Mouse (Mus musculus) intestine, embryonic 15.5 days (tissue): Measurements from ENCODE around the gene Slfn9. TPM values are rescaled to one million over a fixed set of nuclear protein-coding genes. Genes with fewer than 3 reads are reported as not detected.
"Not testable (repeated sequence)": the region's sequence is repeated elsewhere in the genome, so short reads cannot be mapped to it uniquely, and the experiment has no call there.

Experiments
- ATAC-seq: fragments of 200-750 bp; cut with Nextera tagmentation; 2 replicates; pipeline ENCODE4 v1.8.0; 2017; ENCODE audit warnings: moderate TSS enrichment, moderate library complexity
- H3K27ac ChIP-seq: fragments of 300-500 bp; sonication (generic); 2 replicates; pipeline ENCODE4 v1.5.1; 2015; ENCODE audit warnings: mild to moderate bottlenecking, inconsistent platforms
- H3K27me3 ChIP-seq: fragments of 300-500 bp; sonication (generic); replicated peaks from 2 replicates; pipeline ENCODE4 v1.6.1; 2015; ENCODE audit warnings: inconsistent platforms
- H3K36me3 ChIP-seq: fragments of 300-500 bp; sonication (generic); 2 replicates; pipeline ENCODE4 v1.6.1; 2015; ENCODE audit warnings: inconsistent platforms
- H3K4me1 ChIP-seq: fragments of 300-500 bp; sonication (generic); replicated peaks from 2 replicates; pipeline ENCODE4 v1.6.1; 2015; ENCODE audit warnings: inconsistent platforms
- H3K4me2 ChIP-seq: fragments of 300-500 bp; sonication (generic); replicated peaks from 2 replicates; pipeline ENCODE4 v1.6.1; 2015; ENCODE audit warnings: mild to moderate bottlenecking, inconsistent platforms
- H3K4me3 ChIP-seq: fragments of 300-500 bp; sonication (generic); replicated peaks from 2 replicates; pipeline ENCODE4 v1.5.1; 2015; ENCODE audit warnings: inconsistent platforms
- H3K9ac ChIP-seq: fragments of 300-500 bp; sonication (generic); 2 replicates; pipeline ENCODE4 v1.6.1; 2015; ENCODE audit warnings: inconsistent platforms
- H3K9me3 ChIP-seq: fragments of 300-500 bp; sonication (generic); 2 replicates; pipeline ENCODE4 v1.6.1; 2016; ENCODE audit warnings: inconsistent platforms
- WGBS: fragments of 180-500 bp; shearing (Covaris S2); methylation state at CpG from one replicate; pipeline ENCODE4 v1.1.7; 2015; 5-methylcytosine and 5-hydroxymethylcytosine counted together
- polyA plus RNA-seq: library from polyadenylated mRNA; unstranded; fragments of >200 nt; fragmentation: Nextera tagmentation; extraction: Ambion mirVana; gene quantifications from 2 replicates; pipeline ENCODE4 v1.2.1, GENCODE M21; 2015

Slfn9 gene
- 19.6 and 20.0 TPM in 2 replicates for polyA plus RNA-seq

DNA sequence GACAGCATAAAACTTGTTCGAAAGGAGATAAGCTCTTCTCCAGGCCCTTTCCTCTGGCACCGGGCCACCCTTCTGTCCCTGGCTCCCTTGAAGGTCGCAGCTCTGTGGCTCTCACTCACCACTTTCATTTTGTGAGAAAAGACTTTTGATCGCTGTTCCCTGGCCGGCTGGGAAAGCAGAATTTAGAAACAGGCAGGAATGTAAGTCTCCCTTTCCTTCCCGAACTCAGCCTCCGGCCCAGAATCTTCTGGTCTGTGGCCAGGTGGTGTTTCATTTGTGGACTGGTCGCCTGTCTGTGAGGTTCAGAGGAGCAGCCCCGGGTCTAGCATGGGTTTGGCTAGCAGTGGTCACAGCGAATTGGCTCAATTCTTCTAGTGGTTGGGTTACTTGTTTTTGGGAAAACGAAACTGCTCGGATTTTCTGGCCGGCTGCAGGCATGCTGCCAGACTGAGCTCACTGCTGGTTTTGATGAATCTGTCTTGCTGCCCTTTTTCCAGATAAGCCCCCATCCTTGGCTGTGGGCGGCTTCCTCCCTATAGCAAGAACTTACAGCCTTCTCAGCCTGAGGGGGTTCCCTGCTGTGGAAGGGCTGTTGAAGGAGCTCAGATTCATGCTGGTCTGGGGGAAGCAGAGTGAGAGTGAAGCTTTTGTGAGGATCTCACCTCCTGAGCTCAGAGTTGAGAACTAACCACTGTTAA, at the start of gene Slfn9:
Gene Slfn9, minus strand, starts transcription at position 362 of the 698 bp plus-strand sequence.
- H3K36me3 ChIP-seq = no peaks in the 10 kb centered on the region
- peak within 1 kb of the TSS; percentile 66 for H3K27ac ChIP-seq
- no peaks in the 10 kb centered on the region for H3K9me3 ChIP-seq
- peak within 1 kb of the TSS; percentile 82 for H3K4me2 ChIP-seq
- peak within 1 kb of the TSS; percentile 47 for H3K4me3 ChIP-seq
- peak; percentile 55; the same call in 1 of the 2 replicates for ATAC-seq
- no peaks in the 10 kb centered on the region for H3K27me3 ChIP-seq
- H3K4me1 ChIP-seq = peaks cover 10% of the 10 kb centered on the region; the same call in 1 of the 2 replicates
- 11% methylated on average over 14 of the region's 14 CpGs for WGBS
- H3K9ac ChIP-seq = peak within 1 kb of the TSS; percentile 56

DNA sequence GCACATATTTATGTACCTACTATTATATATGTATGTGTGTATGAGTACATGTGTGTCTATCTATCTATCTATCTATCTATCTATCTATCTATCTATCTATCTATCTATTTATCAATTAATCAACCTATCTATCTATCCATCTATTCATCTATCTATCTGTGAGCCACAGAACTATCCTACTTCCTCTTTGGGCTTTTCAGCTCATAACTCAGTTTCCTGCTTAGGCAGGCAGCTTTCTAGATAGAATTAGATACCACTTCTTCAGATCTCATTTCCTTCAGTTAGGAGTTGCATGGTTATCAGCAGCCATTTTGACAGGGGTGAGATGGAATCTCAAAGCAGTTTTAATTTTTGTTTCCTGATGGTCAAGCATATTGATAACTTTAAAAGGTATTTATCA, 49.4 kb upstream of the Slfn9 start:
- Histone ChIP-seq H3K36me3 (no peaks in the 10 kb centered on the region), H3K4me2 (no peak overlapping the region), H3K4me3 (no peak overlapping the region), H3K27me3 (0 out of 2 replicates have a peak, but pooled peaks cover 3% of the 10 kb centered on the region), H3K9me3 (no peaks in the 10 kb centered on the region), H3K9ac (no peak overlapping the region), H3K4me1 (no peaks in the 10 kb centered on the region), H3K27ac (no peak overlapping the region)
- ATAC-seq = no peak

DNA sequence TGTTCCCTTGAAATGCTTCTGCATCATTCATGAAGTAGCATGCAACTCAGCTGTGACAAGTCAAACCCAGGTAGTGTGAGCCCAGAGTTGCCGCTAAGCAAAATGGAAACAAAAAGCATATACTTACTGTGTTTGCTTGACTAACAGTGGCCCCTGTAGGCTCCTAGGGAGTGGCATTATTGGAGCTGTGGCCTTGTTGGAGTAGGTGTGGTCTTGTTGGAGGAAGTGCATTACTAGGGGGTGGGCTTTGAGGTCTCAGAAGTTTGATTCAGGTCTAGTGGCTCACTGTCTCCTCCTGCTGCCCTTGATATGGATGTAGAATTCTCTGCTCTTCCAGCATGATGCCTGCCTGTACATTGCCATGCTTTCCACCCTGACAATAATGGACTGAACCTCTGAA, 48.7 kb upstream of the Slfn9 start:
- no peak for ATAC-seq
- Histone ChIP-seq H3K9ac (no peak overlapping the region), H3K4me2 (peak overlapping the region; percentile 52), H3K4me1 (no peaks in the 10 kb centered on the region), H3K36me3 (no peaks in the 10 kb centered on the region), H3K27ac (no peak overlapping the region), H3K4me3 (peak overlapping the region; percentile 15; the same call in 1 of the 2 replicates), H3K27me3 (0 out of 2 replicates have a peak, but pooled peaks cover 3% of the 10 kb centered on the region), H3K9me3 (no peaks in the 10 kb centered on the region)
- 21% methylated on average over 1 of the region's 1 CpGs for WGBS

DNA sequence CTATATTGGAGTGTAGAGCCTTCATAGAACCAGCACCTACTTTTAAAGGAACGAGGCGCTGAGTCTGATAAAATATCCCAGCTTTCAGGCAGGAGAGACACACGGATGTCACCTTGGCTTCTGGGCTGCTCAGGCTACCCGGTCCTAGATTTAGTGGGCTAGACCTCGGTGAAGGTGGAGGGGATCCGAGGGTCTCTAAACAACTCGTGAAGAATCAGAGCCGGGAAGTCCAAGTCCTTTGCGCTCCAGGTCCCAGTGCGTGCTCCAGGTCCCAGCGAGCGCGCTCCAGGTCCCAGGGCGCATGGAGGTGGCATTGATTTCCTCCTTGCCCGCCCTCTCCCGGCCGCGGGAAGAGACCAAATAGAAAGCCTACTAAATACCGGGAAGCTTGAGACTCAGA, 48.2 kb upstream of the Slfn9 start:
- H3K27me3 ChIP-seq = 0 out of 2 replicates have a peak, but pooled peaks cover 3% of the 10 kb centered on the region
- no peak overlapping the region for H3K9ac ChIP-seq
- H3K9me3 ChIP-seq = no peaks in the 10 kb centered on the region
- no peak overlapping the region for H3K27ac ChIP-seq
- ATAC-seq = no peak
- peak overlapping the region; percentile 15; the same call in 1 of the 2 replicates for H3K4me3 ChIP-seq
- WGBS = 17% methylated on average over 19 of the region's 19 CpGs
- no peaks in the 10 kb centered on the region for H3K36me3 ChIP-seq
- peak overlapping the region; percentile 52 for H3K4me2 ChIP-seq
- no peaks in the 10 kb centered on the region for H3K4me1 ChIP-seq

DNA sequence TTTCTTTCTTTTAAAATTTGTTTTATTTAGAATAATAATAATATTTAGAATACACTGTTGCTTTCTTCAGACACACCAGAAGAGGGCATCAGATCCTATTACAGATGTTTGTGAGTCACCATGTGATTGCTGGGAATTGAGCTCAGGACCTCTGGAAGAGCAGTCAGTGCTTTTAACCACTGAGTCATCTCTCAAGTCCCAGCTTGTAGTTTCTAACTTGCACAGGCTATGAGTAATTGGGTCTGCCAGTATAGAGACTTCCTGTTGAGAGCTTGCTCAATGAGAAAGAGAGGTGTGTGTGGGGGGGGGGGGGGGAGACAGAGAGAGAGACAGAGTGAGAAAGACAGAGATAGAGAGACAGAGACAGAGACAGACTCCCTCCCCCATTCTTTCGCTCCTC, 47.5 kb upstream of the Slfn9 start:
- Histone ChIP-seq H3K36me3 (no peaks in the 10 kb centered on the region), H3K27me3 (0 out of 2 replicates have a peak, but pooled peaks cover 3% of the 10 kb centered on the region), H3K9me3 (no peaks in the 10 kb centered on the region), H3K4me2 (peak overlapping the region; percentile 52; the same call in 1 of the 2 replicates), H3K9ac (no peak overlapping the region), H3K4me1 (no peaks in the 10 kb centered on the region), H3K4me3 (no peak overlapping the region), H3K27ac (no peak overlapping the region)
- 60% methylated on average over 1 of the region's 1 CpGs for WGBS
- no peak for ATAC-seq

DNA sequence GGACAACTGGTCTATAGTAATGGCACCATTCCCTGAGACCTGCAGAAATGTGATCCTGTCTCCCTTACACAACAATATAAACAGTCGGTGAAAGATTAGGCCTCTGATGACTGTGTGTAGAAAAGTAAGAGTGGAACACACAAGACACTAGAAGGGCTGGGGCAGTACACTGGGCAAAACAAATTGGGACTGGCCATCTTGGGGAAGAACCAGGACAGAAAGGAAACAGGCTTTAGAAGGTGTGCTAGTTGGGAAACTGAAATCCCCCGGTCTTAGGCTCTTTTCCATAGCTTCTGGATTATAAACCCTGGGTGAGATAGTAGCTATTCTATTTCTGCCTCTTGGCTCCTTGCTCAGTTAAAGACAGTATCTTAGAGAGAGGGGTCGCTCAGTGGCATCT, 47.1 kb upstream of the Slfn9 start:
- 85% methylated on average over 3 of the region's 3 CpGs for WGBS
- not testable (repeated sequence) for ATAC-seq, H3K4me3 ChIP-seq

DNA sequence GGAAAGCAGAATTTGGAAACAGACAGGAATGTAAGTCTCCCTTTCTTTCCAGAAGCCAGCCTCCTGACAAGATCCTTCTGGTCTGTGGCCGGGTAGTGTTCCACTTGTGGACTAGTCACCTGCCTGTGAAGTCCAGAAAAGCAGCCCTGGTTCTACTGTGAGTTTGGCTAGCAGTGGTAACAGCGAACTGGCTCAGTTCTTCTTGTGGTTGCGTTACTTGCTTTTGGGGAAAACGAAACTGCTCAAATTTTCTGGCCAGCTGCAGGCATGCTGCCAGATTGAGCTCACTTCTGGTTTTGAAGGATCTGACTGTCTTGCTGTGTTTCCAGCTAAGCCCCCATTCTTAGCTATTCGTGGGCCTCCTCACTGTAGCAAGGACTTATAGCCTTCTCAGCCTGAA, 29.0 kb upstream of the Slfn9 start, which contains the start of gene Slfn8:
Gene Slfn8, minus strand, starts transcription at position 190 of the 400 bp plus-strand sequence.
- Histone ChIP-seq H3K4me1 (no peaks in the 10 kb centered on the region), H3K9me3 (no peaks in the 10 kb centered on the region), H3K27ac (no peak within 1 kb of the TSS), H3K36me3 (no peaks in the 10 kb centered on the region), H3K4me2 (0 out of 2 replicates have a peak within 1 kb of the TSS, but pooled peaks have one; percentile 4), H3K9ac (no peak within 1 kb of the TSS), H3K27me3 (no peaks in the 10 kb centered on the region), H3K4me3 (no peak within 1 kb of the TSS)
- 60% methylated on average over 5 of the region's 5 CpGs for WGBS
- no peak for ATAC-seq

More for the DNA sequence above, 47.1 kb upstream of the Slfn9 start:
- not testable (repeated sequence) for H3K27me3 ChIP-seq, H3K27ac ChIP-seq, H3K4me2 ChIP-seq, H3K4me1 ChIP-seq, H3K9me3 ChIP-seq, H3K9ac ChIP-seq, H3K36me3 ChIP-seq

DNA sequence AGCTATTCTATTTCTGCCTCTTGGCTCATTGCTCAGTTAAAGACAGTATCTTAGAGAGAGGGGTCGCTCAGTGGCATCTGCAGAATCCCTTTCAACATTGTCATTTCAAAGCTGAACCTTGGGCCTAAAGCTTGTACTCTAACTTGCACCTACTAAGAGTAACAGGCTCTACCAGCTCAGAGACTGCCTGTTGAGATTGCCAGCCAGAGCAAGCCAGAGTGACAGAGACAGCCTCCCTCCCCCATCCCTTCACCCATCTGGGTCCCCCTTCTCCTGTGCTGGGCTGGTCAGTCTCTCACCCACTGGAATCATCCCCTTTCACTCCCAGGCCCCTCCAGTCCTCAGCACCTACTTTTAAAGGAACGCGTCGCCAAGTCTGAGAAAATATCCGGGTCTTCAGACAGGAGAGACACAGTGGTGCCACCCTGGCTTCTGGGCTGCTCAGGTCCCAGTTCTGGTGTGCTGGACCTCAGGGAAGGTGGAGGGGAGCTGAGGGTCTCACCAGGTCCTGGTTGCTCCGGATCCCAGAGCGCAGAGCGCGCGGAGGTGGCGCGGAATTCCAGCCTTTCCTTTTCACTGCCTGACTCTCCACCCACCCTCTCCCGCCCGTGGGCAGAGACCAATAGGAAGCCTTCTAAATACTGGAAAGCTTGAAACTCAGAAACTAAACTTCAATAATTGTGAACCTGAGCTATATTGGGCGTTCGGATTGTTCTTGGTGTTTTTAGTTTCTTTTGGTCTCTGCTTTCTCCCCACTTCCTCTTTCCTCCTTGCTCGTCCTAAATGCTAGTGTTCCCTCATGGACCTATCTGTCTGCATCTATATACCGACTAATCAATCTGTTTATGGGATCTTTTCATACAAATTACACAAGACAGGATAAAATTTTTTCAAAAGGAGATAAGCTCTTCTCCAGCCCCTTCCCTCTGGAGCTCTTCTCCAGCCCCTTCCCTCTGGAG, 28.2 kb upstream of the Slfn9 start:
- not testable (repeated sequence) for ATAC-seq, H3K27me3 ChIP-seq, H3K36me3 ChIP-seq, H3K4me2 ChIP-seq, H3K4me3 ChIP-seq, H3K9me3 ChIP-seq, H3K4me1 ChIP-seq, H3K9ac ChIP-seq, H3K27ac ChIP-seq
- 77% methylated on average over 18 of the region's 18 CpGs for WGBS

DNA sequence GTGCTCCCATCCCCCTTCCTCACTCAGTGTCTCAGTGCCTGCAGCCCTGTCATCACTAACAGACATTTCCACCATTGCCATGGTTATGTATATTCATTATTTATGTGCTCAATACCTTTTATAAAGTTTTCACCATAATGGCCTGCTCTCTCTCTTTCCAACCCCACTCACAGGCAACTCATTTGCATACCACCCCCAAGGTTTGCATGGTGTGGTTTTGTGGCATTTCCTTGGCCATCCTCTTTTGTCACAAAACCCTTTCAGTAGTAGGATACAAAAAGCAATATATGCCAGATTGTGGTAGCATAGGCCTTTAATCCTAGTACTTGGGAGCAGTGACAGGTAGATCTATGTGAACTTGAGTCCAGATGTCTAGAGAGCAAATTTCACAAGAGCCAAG, 24.5 kb upstream of the Slfn9 start:
- Histone ChIP-seq H3K4me3 (no peak overlapping the region), H3K27ac (no peak overlapping the region), H3K4me1 (no peaks in the 10 kb centered on the region), H3K27me3 (no peaks in the 10 kb centered on the region), H3K36me3 (no peaks in the 10 kb centered on the region), H3K9ac (no peak overlapping the region), H3K9me3 (no peaks in the 10 kb centered on the region), H3K4me2 (no peak overlapping the region)
- ATAC-seq = no peak

DNA sequence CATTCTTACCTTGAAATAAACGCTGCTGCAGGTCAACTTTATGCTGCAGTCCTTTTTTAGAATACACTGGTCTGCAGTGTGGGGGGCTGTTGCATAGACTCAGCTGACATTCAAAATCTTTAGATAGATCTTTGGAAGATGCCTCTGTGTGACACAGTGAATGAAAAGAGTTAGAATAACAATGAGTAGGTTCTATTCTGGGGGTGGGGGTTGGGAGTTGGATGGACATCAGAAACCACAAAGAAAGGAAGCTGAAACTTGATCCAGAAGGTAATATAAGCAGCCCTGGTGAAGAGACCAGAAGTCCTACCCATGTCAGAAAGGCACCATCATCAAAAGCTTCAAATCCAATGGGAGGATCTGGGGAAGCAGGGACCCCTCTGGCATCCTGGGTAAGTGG, 21.7 kb upstream of the Slfn9 start:
- Histone ChIP-seq H3K9ac (no peak overlapping the region), H3K27ac (no peak overlapping the region), H3K4me2 (no peak overlapping the region), H3K9me3 (no peaks in the 10 kb centered on the region), H3K36me3 (no peaks in the 10 kb centered on the region), H3K4me1 (no peaks in the 10 kb centered on the region), H3K27me3 (no peaks in the 10 kb centered on the region), H3K4me3 (no peak overlapping the region)
- WGBS = 81% methylated on average over 1 of the region's 1 CpGs
- no peak for ATAC-seq

DNA sequence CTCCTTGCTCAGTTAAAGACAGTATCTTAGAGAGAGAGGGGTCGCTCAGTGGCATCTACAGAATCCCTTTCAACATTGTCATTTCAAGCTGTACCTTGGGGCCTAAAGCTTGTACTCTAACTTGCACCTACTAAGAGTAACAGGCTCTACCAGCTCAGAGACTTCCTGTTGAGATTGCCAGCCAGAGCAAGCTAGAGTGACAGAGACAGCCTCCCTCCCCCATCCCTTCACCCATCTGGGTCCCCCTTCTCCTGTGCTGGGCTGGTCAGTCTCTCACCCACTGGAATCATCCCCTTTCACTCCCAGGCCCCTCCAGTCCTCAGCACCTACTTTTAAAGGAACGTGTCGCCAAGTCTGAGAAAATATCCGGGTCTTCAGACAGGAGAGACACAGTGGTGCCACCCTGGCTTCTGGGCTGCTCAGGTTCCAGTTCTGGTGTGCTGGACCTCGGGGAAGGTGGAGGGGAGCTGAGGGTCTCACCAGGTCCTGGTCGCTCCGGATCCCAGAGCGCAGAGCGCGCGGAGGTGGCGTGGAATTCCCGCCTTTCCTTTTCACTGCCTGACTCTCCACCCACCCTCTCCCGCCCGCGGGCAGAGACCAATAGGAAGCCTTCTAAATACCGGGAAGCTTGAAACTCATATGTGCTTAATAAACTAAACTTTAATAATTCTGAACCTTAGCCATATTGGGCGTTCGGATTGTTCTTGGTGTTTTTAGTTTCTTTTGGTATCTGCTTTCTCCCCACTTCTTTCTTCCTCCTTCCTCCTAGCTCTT, 831 bp downstream of the Slfn9 start:
- Histone ChIP-seq H3K9ac (peak overlapping the region; percentile 56), H3K4me2 (peak overlapping the region; percentile 82), H3K4me3 (peak overlapping the region; percentile 47), H3K27ac (peak overlapping the region; percentile 66)
- peak; percentile 90 for ATAC-seq
- not testable (repeated sequence) for H3K9me3 ChIP-seq, H3K4me1 ChIP-seq, H3K27me3 ChIP-seq, H3K36me3 ChIP-seq
- WGBS = 19% methylated on average over 19 of the region's 19 CpGs
